Mouse (Mus musculus) brain, adult 2 months (tissue): Measurements from ENCODE around the gene Foxl2.

Experiments used
- DNase-seq: peaks from one replicate; pipeline ENCODE4 v3.0.0; 2011; ENCODE audit warnings: low read depth, low spot score

Foxl2 gene

DNA sequence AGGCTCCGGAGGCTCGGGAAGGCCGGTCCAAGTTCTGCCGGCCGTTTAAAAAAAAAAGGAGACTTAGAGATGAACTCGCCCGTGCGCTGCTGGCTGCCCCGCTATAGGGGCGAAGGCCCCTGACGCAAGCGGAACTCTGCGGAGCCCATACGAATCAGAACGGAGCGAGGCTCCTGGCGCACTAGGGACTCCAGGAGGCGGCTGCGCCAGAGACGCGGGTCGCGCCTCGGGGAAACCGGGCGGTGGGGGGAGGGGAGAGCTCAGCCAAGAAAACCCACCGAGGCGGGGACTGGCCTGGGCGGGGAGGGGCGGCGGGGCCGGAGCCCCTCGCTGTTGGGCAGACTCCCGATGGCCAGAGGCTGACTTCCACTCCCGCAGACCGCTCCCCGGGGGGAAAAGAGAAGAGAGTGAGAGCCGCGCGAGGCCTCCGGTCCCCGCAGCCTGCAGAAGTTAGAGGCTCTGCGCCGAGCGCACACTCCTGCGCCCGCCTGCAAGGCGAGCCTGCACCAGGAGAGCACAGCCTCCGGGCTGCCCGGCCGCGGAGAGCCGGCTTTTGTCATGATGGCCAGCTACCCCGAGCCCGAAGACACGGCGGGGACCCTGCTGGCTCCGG is at the start of gene Foxl2:
Foxl2 (plus strand) TSS at position 186 of the 613 bp plus-strand sequence.
- no peak for DNase-seq

- no peak for DNase-seq
Measured at GRCm38 (mm10) chr9:98920629-98921523, 34.2 kb upstream of the Foxl2 start.

DNA sequence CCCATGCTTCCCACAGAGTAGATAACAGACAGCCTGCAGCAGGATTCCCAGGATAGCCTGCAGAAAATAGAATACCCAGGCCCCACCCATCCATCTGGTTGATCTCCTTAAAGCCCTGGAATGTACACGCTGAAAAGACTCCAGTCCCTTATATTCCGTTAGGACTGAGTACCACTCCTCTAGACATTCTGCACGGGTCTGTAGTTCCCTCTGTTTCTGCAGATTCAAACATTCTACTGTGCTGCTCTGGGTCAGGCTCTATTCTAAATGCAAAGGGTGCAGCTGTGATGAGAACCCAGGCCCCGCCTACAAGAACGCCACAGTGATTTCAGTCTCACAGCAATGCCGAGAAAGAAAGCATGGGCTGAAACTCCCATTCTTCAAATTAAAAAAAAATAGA is 32.0 kb upstream of the Foxl2 start:
- peak; percentile 26 for DNase-seq

DNA sequence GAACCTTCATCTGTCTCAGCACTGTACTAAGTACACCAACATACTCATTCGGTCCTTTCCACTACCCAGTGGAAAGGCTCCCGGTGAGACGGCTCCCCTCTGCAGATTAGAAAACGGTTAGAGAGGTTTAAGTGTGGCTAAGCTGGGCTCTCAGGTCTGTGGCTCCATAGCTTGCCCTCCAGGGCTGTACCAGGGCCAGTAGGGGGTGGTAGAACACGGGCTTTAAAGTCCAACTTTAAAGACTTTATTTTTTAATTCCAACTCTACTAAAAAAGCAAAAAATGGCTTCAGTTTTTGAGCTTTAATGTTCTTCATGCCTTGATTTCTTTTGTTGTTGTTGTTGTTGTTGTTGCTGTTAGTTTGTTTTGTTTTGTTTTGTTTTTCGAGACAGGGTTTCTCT is 30.9 kb upstream of the Foxl2 start:
- no peak for DNase-seq

GRCm38 (mm10) chr9:98929496-98929895 is 25.6 kb upstream of the Foxl2 start:
- no peak for DNase-seq

- DNase-seq: no peak
Measured at GRCm38 (mm10) chr9:98932931-98933330, 22.2 kb upstream of the Foxl2 start.

DNA sequence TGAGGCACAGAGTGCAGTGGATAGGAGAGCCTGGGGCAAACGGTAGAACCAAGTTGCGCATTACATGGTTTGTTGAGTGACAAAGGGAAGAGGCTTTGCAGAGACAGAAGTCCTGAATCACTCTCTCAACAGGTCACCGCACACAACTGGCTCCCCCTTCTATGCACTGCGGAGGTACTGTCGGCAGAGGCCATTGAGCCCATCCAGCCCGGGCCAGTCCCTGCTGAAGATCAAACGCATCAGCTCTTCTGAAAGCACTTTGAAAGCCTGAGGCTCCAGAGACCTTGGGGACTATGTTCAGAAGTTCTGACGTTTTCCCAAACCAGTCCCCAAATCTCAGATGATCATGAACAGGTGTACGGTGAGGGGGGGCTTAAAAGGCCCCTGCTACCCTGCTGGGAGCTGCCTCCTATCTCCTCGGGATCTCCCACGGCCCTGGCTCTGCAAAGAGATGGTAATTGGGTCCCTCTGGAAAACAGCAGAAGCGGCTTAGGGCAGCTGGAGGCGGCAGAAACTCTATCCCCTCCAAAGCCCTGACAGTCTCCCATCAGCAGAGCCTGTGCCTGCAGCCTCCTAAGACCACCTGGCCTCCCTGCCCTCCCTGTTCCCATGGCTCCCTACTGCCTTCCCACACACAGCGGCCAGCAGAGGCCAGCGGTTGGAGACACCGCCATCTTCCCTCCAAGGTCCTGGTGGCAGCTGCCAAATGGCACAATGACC is 19.7 kb upstream of the Foxl2 start:
- DNase-seq: no peak

GRCm38 (mm10) chr9:98939290-98939689 is 15.8 kb upstream of the Foxl2 start:
- no peak for DNase-seq

DNA sequence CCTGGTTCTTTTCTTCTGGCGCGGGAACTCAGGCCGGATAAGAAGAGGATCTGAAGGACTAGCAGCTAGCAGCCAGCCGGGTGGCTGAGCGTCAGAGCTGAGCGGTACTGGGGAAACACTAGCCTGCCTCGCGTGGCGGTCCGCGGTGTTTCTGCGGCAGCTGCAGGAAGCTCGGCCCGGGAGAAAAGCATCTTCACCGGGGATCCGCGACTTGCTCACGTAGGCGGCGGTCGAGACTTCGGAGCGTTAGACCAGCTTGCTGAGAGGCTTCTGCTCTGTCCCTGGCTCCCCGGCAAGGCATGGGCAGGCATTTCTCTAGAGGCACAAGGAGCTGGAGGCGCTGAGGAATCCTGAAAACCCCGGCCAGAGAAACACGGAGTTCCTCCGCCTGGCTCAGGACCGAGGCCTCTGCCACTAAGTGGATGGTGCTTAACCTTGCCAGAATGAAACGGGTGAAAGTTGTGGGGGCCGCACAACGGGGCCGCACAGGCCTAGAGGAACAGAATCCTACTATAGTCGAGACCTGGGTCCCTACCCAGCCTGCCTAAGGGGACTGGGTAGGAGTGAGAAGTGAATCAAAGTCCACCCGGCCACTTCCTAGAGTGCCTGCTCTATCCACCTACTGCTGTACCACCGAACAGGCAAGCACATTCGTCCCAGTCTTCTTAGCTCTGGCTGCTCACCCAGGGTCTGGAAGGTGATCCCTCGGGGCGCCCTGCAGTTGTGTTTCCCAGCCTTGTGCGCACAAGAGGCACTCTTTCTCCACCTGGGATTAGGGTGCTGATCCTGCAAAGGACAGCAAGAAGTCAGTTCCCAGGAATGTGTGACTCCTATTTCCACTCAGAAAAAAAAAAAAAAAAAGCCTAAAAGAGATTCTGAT is 2.7 kb upstream of the Foxl2 start:
- peak; percentile 49 for DNase-seq

GRCm38 (mm10) chr9:98953291-98953690 is 1.8 kb upstream of the Foxl2 start:
- no peak for DNase-seq

- DNase-seq: no peak
Measured at GRCm38 (mm10) chr9:98953830-98954229, 1.3 kb upstream of the Foxl2 start.

- no peak for DNase-seq
Measured at GRCm38 (mm10) chr9:98954391-98955102, 541 bp upstream of the Foxl2 start.

- no peak for DNase-seq
Measured at GRCm38 (mm10) chr9:98955716-98956224, 682 bp downstream of the Foxl2 start.

DNA sequence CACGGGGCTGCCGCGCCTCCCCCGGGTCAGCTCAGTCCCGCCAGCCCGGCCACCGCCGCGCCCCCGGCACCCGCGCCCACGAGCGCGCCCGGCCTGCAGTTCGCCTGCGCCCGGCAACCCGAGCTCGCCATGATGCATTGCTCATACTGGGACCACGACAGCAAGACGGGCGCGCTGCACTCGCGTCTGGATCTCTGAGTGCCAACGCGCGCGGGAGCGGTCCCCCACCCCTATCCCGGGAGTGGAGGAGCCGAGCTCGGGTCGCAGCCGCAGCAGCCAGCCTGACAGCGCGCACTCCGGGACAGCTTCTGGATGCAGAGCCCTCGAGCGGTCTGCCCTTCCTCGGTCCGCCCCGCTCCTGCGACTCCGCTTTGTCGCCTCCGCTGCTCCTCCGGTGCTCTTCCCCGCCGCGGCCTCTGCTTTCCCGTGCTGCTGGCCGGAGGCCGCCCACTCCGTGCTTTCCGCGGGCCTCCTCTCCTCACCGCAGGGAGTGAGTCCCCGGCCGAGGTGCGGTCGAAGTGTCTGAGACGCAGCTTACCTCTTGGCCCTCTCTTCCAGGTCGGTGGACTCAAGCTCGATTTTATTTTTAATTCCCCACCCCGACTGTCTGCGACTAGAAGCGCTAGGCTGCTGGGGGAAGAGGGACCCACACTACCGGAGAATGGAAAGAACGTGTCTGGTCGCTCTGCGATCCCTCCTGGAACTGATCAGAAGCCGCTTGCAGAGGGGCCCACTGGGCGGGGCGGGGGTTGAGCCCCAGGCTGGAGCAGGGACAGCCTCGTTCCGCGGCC is 1.7 kb downstream of the Foxl2 start:
- no peak for DNase-seq

DNA sequence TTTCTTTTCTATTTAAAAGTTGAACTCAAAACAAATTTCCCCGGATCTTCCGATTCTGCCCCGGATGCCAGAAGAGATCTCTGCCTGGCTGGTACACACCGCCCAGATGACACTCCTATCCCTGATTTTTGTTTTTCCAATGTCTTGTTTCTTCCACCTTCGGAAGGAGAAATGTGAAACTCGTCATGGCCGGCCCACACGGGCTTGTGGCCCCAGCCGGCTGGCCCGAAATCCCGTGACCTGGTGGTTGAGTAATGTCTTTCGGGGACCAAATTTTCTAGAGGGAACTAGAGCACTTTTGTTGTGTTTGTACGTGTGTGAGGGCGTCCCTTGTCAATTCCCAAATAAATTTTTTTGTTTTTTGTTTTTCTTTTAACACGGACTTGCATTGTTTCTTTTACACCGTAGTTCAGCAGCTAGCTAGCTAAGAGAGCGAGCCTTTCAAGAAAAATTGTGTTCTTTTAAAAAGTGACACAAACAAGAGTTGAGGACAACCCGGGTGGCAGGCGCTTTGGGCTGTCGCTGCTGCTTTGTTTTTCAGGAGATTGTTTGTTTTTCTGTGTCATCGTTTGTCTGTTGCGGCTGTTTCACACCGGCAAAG is 2.8 kb downstream of the Foxl2 start:
- DNase-seq: no peak

- DNase-seq: no peak
Measured at GRCm38 (mm10) chr9:98958628-98959027, 3.5 kb downstream of the Foxl2 start.

DNA sequence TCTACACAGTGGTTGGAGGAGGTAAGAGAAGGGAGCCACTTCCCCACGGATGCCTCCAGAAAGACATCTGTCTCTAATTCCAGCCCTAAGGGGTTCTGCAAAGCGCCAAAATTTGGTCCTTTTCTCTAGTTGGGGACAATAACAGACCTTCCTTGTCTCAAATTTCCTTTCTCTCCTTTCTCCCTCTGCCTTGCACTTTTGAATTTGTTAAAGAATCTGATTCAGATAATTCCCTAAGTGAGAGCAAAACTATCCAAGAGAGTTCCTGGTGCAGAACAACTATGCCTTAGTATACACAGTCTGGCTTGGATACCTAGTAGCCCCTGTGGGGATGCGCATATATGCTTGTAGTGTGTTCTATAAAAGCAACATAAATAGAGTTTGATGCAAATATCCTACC is 4.8 kb downstream of the Foxl2 start:
- no peak for DNase-seq

DNA sequence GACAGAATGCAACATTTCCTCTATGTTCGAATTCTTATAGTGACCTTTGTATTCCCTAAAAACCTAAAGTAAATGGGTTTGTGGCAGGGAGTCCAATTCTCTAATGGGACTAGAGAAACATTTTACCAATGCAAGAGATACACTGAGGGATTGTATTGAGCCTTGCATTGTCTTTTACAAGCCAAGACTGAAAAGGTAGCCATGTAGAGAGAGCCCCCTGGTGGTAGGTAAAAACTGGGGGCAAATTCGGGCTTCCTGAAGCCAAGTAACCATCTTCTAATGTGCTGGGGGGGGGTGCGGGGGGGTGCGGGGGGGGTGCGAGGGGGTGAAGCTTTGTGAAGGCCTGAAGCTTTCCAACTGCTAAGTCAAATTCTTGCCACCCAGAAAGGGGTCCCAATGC is 5.3 kb downstream of the Foxl2 start:
- DNase-seq: no peak
